Mouse (Mus musculus) lung, postnatal 0 days (tissue): ENCODE measurements around the gene Enkur.

Experiments
- CTCF ChIP-seq: IDR thresholded peaks from 2 replicates; pipeline ENCODE4 v1.5.1; 2016; ENCODE audit warnings: antibody characterized with exemption, mild to moderate bottlenecking
- EP300 ChIP-seq: IDR thresholded peaks from 2 replicates; pipeline ENCODE4 v1.6.1; 2016; ENCODE audit warnings: antibody characterized with exemption, mild to moderate bottlenecking, control low read depth

DNA sequence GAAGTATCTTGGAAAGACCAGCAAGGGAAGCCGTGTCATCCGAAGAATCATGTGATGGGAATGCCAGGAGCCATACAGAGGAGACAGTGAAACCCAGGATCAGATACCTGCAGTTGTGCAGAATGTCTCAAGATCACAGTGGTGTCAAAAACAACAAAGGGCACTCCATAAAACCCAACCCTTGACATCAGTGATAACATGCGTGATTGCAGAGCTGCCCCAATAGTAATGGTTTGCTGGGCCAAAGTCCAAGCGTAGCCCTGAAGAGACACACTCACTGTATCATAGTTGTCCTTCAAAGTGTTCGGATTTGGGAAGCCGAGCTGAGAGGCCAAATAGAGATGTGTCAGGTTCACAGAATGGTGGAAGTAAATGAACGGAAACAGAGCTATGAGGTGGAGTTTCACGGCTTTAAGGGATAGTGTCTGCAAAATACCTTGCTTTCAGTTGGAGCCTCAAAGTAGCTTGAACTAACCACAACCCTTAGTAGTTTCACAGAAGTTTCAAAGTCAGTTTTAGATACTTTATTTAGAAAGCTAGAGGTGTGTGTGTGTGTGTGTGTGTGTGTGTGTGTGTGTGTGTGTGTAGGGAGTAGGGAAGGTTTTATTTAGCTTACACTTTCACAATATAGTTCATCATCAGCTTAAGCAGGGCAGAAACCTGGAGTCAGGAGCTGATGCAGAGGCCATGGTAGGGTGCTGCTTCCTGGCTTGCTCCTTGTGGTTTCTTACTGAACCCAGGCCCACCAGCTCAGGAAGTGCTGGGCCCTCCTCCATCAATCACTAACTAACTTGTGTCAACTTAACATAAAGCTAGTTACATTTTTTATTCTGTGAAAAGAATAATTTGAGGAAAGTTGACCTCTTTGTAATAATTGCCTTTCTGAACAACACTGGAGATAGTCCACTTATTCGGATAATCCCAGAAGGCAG lies 17.6 kb upstream of the Enkur start:
- TF ChIP-seq CTCF (no peak), EP300 (no peak)
